Mouse (Mus musculus) lung, adult 18-20 months (tissue): ENCODE results near the gene Gm11114.

Experiments
- DNase-seq, 2 experiments: peaks; one replicate each; pipeline ENCODE4 v3.0.0; 2022; ENCODE audit warnings: mixed read lengths in 2 of 2

Gm11114 gene

GRCm38 (mm10) chr9:85312473-85312872, at the start of gene Gm11114:
Gene Gm11114, plus strand, starts transcription at chr9:85312773.
- no peak for DNase-seq

- DNase-seq = no peak
Measured at GRCm38 (mm10) chr9:85266847-85267246, 45.7 kb upstream of the Gm11114 start.

GRCm38 (mm10) chr9:85274114-85274513, 38.5 kb upstream of the Gm11114 start:
- DNase-seq = no peak

- DNase-seq = no peak
Measured at GRCm38 (mm10) chr9:85302849-85303248, 9.7 kb upstream of the Gm11114 start.

- no peak for DNase-seq
Measured at GRCm38 (mm10) chr9:85303378-85303777, 9.2 kb upstream of the Gm11114 start.

GRCm38 (mm10) chr9:85316122-85316521, 3.5 kb downstream of the Gm11114 start:
- DNase-seq = no peak

GRCm38 (mm10) chr9:85320167-85320951, 7.8 kb downstream of the Gm11114 start:
- DNase-seq = no peak

GRCm38 (mm10) chr9:85324158-85324875, 11.7 kb downstream of the Gm11114 start:
- DNase-seq = no peak

- peak in 1 of 2 experiments; percentile 21 for DNase-seq
Measured at GRCm38 (mm10) chr9:85325201-85325868, 12.8 kb downstream of the Gm11114 start.

- peak; percentile 59 to 65 for DNase-seq
Measured at GRCm38 (mm10) chr9:85326292-85327241, 14.0 kb downstream of the Gm11114 start.

- peak; percentile 82 to 84 for DNase-seq
Measured at GRCm38 (mm10) chr9:85327242-85328211, 15.0 kb downstream of the Gm11114 start, which contains the start of gene Tent5a. Gene Tent5a, minus strand, starts transcription at chr9:85327348.

GRCm38 (mm10) chr9:85328259-85328658, 15.7 kb downstream of the Gm11114 start:
- peak; percentile 82 to 84 for DNase-seq

- DNase-seq = no peak
Measured at GRCm38 (mm10) chr9:85331521-85331920, 18.9 kb downstream of the Gm11114 start.

GRCm38 (mm10) chr9:85336046-85336445, 23.5 kb downstream of the Gm11114 start:
- peak; percentile 13 to 37 for DNase-seq

GRCm38 (mm10) chr9:85340303-85340702, 27.7 kb downstream of the Gm11114 start:
- DNase-seq = no peak

GRCm38 (mm10) chr9:85342892-85343785, 30.6 kb downstream of the Gm11114 start:
- DNase-seq = peak in 1 of 2 experiments; percentile 60

- no peak for DNase-seq
Measured at GRCm38 (mm10) chr9:85347823-85348523, 35.4 kb downstream of the Gm11114 start.

GRCm38 (mm10) chr9:85355559-85355958, 43.0 kb downstream of the Gm11114 start:
- DNase-seq = no peak
